Mouse (Mus musculus) regulatory T cell (primary cell): ENCODE results near the gene Kng1.
"Not testable (repeated sequence)": the region's sequence is repeated elsewhere in the genome, so short reads cannot be mapped to it uniquely, and the experiment has no call there.

ENCODE experiments used
- in situ Hi-C: fragments of 300-600 bp; cut with MboI, MseI; formaldehyde crosslinking; loops from one replicate; pipeline ENCODE4 v1.15.1; 2025; ENCODE audit warnings: high pct_unique_total_duplicates

Gene Kng1

GRCm38 (mm10) chr16:23093321-23093953 lies 35.8 kb downstream of the Kng1 start:
- in situ Hi-C loops: loop anchor here (5.0 kb wide), 1 partner anchor 44 kb away; no protein-coding TSS in a partner anchor

- in situ Hi-C loops: loop anchor here (5.0 kb wide), 1 partner anchor 43 kb away; no protein-coding TSS in a partner anchor
Measured at GRCm38 (mm10) chr16:23094136-23094535, 36.5 kb downstream of the Kng1 start.

GRCm38 (mm10) chr16:23095581-23095980 lies 37.9 kb downstream of the Kng1 start:
- in situ Hi-C loops: not testable (repeated sequence)

- in situ Hi-C loops: not testable (repeated sequence)
Measured at GRCm38 (mm10) chr16:23096886-23097285, 39.2 kb downstream of the Kng1 start.

- in situ Hi-C loops: not testable (repeated sequence)
Measured at GRCm38 (mm10) chr16:23097290-23098104, 39.8 kb downstream of the Kng1 start.

- in situ Hi-C loops: not testable (repeated sequence)
Measured at GRCm38 (mm10) chr16:23098105-23098452, 40.4 kb downstream of the Kng1 start.

- in situ Hi-C loops: no loop called here
Measured at GRCm38 (mm10) chr16:23099632-23100031, 42.0 kb downstream of the Kng1 start.

GRCm38 (mm10) chr16:23100099-23100575 lies 42.5 kb downstream of the Kng1 start:
- in situ Hi-C loops: no loop called here

- in situ Hi-C loops: no loop called here
Measured at GRCm38 (mm10) chr16:23100613-23101012, 42.9 kb downstream of the Kng1 start.

GRCm38 (mm10) chr16:23102340-23103037 lies 44.8 kb downstream of the Kng1 start:
- in situ Hi-C loops: no loop called here

GRCm38 (mm10) chr16:23103038-23103745 lies 45.5 kb downstream of the Kng1 start:
- in situ Hi-C loops: no loop called here

GRCm38 (mm10) chr16:23103841-23104240 lies 46.2 kb downstream of the Kng1 start:
- in situ Hi-C loops: no loop called here

- in situ Hi-C loops: no loop called here
Measured at GRCm38 (mm10) chr16:23106121-23106520, 48.5 kb downstream of the Kng1 start.

GRCm38 (mm10) chr16:23107231-23107942 lies 49.7 kb downstream of the Kng1 start, which contains the start of gene Eif4a2:
Eif4a2 (plus strand) TSS chr16:23107444.
- in situ Hi-C loops: no loop called here

- in situ Hi-C loops: no loop called here
Measured at GRCm38 (mm10) chr16:23107946-23108759, 50.5 kb downstream of the Kng1 start.

- in situ Hi-C loops: no loop called here
Measured at GRCm38 (mm10) chr16:23108943-23109342, 51.3 kb downstream of the Kng1 start.

- in situ Hi-C loops: loop anchor here (10.0 kb wide), 1 partner anchor 865 kb away; no protein-coding TSS in a partner anchor
Measured at GRCm38 (mm10) chr16:23109350-23110280, 52.0 kb downstream of the Kng1 start.

- in situ Hi-C loops: loop anchor here (10.0 kb wide), 1 partner anchor 868 kb away; no protein-coding TSS in a partner anchor
Measured at GRCm38 (mm10) chr16:23112348-23112747, 54.7 kb downstream of the Kng1 start.
